Mouse (Mus musculus): ENCODE results near the gene Satb2. TPM values are rescaled to one million over a fixed set of nuclear protein-coding genes. Genes with fewer than 3 reads are reported as not detected.

Satb2 gene
- polyA plus RNA-seq, 1 experiment: 0.32 TPM

GRCm38 (mm10) chr1:56977201-56978100 is 999 bp downstream of the Satb2 start:
- Histone ChIP-seq H3K4me3 (ENCODE audit: insufficient read depth, low read depth, low read length) (peak overlapping the region; percentile 13; the same call in 1 of the 2 replicates), H3K27ac (replicated peaks; ENCODE audit: low read depth, low read length) (no peak overlapping the region), H3K4me1 (ENCODE audit: control insufficient read depth, insufficient read depth, insufficient read length, low read length) (no peaks in the 10 kb centered on the region)

- no peak overlapping the region for H3K27ac ChIP-seq (replicated peaks; ENCODE audit: low read depth, low read length)
- H3K4me1 ChIP-seq (ENCODE audit: control insufficient read depth, insufficient read depth, insufficient read length, low read length): no peaks in the 10 kb centered on the region; the same call in 1 of the 2 replicates
- H3K4me3 ChIP-seq (ENCODE audit: insufficient read depth, low read depth, low read length): peak overlapping the region; percentile 13; the same call in 1 of the 2 replicates
Measured at GRCm38 (mm10) chr1:56976825-56977104, 1.7 kb downstream of the Satb2 start.

GRCm38 (mm10) chr1:56976044-56976824 is 2.2 kb downstream of the Satb2 start:
- H3K4me1 ChIP-seq (ENCODE audit: control insufficient read depth, insufficient read depth, insufficient read length, low read length): no peaks in the 10 kb centered on the region; the same call in 1 of the 2 replicates
- H3K27ac ChIP-seq (replicated peaks; ENCODE audit: low read depth, low read length): no peak overlapping the region
- no peak overlapping the region for H3K4me3 ChIP-seq (ENCODE audit: insufficient read depth, low read depth, low read length)

- Histone ChIP-seq H3K27ac (replicated peaks; ENCODE audit: low read depth, low read length) (no peak overlapping the region), H3K4me3 (ENCODE audit: insufficient read depth, low read depth, low read length) (no peak overlapping the region), H3K4me1 (ENCODE audit: control insufficient read depth, insufficient read depth, insufficient read length, low read length) (peaks cover 2% of the 10 kb centered on the region)
Measured at GRCm38 (mm10) chr1:56975546-56975945, 2.9 kb downstream of the Satb2 start.

GRCm38 (mm10) chr1:56974187-56974586 is 4.3 kb downstream of the Satb2 start:
- H3K4me3 ChIP-seq (ENCODE audit: insufficient read depth, low read depth, low read length): no peak overlapping the region
- peaks cover 7% of the 10 kb centered on the region for H3K4me1 ChIP-seq (ENCODE audit: control insufficient read depth, insufficient read depth, insufficient read length, low read length)
- no peak overlapping the region for H3K27ac ChIP-seq (replicated peaks; ENCODE audit: low read depth, low read length)

- no peak overlapping the region for H3K27ac ChIP-seq (replicated peaks; ENCODE audit: low read depth, low read length)
- H3K4me3 ChIP-seq (ENCODE audit: insufficient read depth, low read depth, low read length): peak overlapping the region; percentile 86
- H3K4me1 ChIP-seq (ENCODE audit: control insufficient read depth, insufficient read depth, insufficient read length, low read length): peaks cover 7% of the 10 kb centered on the region
Measured at GRCm38 (mm10) chr1:56973593-56973950, 4.9 kb downstream of the Satb2 start.

GRCm38 (mm10) chr1:56972950-56973592 is 5.4 kb downstream of the Satb2 start:
- H3K27ac ChIP-seq (replicated peaks; ENCODE audit: low read depth, low read length): no peak overlapping the region
- H3K4me3 ChIP-seq (ENCODE audit: insufficient read depth, low read depth, low read length): peak overlapping the region; percentile 86
- peaks cover 7% of the 10 kb centered on the region for H3K4me1 ChIP-seq (ENCODE audit: control insufficient read depth, insufficient read depth, insufficient read length, low read length)

GRCm38 (mm10) chr1:56972251-56972949 is 6.0 kb downstream of the Satb2 start:
- no peak overlapping the region for H3K27ac ChIP-seq (replicated peaks; ENCODE audit: low read depth, low read length)
- H3K4me1 ChIP-seq (ENCODE audit: control insufficient read depth, insufficient read depth, insufficient read length, low read length): peaks cover 7% of the 10 kb centered on the region
- peak overlapping the region; percentile 86 for H3K4me3 ChIP-seq (ENCODE audit: insufficient read depth, low read depth, low read length)

- Histone ChIP-seq H3K4me3 (ENCODE audit: insufficient read depth, low read depth, low read length) (peak overlapping the region; percentile 86), H3K4me1 (ENCODE audit: control insufficient read depth, insufficient read depth, insufficient read length, low read length) (peaks cover 7% of the 10 kb centered on the region), H3K27ac (replicated peaks; ENCODE audit: low read depth, low read length) (no peak overlapping the region)
Measured at GRCm38 (mm10) chr1:56971942-56972250, 6.6 kb downstream of the Satb2 start.

GRCm38 (mm10) chr1:56971441-56971861 is 7.0 kb downstream of the Satb2 start:
- peak overlapping the region; percentile 56 for H3K4me3 ChIP-seq (ENCODE audit: insufficient read depth, low read depth, low read length)
- H3K4me1 ChIP-seq (ENCODE audit: control insufficient read depth, insufficient read depth, insufficient read length, low read length): peaks cover 7% of the 10 kb centered on the region

GRCm38 (mm10) chr1:56970740-56971141 is 7.7 kb downstream of the Satb2 start:
- Histone ChIP-seq H3K27ac (replicated peaks; ENCODE audit: low read depth, low read length) (no peak overlapping the region), H3K4me1 (ENCODE audit: control insufficient read depth, insufficient read depth, insufficient read length, low read length) (peaks cover 7% of the 10 kb centered on the region), H3K4me3 (ENCODE audit: insufficient read depth, low read depth, low read length) (peak overlapping the region; percentile 54)

More at GRCm38 (mm10) chr1:56971441-56971861, 7.0 kb downstream of the Satb2 start:
- no peak overlapping the region for H3K27ac ChIP-seq (replicated peaks; ENCODE audit: low read depth, low read length)

GRCm38 (mm10) chr1:56969364-56970360 is 8.8 kb downstream of the Satb2 start:
- peak overlapping the region; percentile 46 for H3K4me3 ChIP-seq (ENCODE audit: insufficient read depth, low read depth, low read length)
- no peak overlapping the region for H3K27ac ChIP-seq (replicated peaks; ENCODE audit: low read depth, low read length)
- H3K4me1 ChIP-seq (ENCODE audit: control insufficient read depth, insufficient read depth, insufficient read length, low read length): peaks cover 7% of the 10 kb centered on the region

GRCm38 (mm10) chr1:56965879-56966579 is 12.4 kb downstream of the Satb2 start:
- Histone ChIP-seq H3K4me3 (ENCODE audit: insufficient read depth, low read depth, low read length) (no peak overlapping the region), H3K4me1 (ENCODE audit: control insufficient read depth, insufficient read depth, insufficient read length, low read length) (peaks cover 6% of the 10 kb centered on the region), H3K27ac (replicated peaks; ENCODE audit: low read depth, low read length) (no peak overlapping the region)

All from brown adipose tissue, adult 24 weeks (tissue).